Mouse (Mus musculus) granulocyte monocyte progenitor cell, adult 5-6 weeks (primary cell): Measurements from ENCODE around the gene Vgll3. TPM values are rescaled to one million over a fixed set of nuclear protein-coding genes. Genes with fewer than 3 reads are reported as not detected.

Experiments used
- ATAC-seq: replicated peaks from 2 replicates; pipeline ENCODE4 v1.8.0; 2016; ENCODE audit warnings: mild to moderate bottlenecking, moderate TSS enrichment, inconsistent platforms; ENCODE audit not compliant: poor library complexity, severe bottlenecking
- total RNA-seq, 2 experiments: library from RNA; stranded (forward) in 1 of 2; stranded (reverse) in 1 of 2; fragments of 200-712, 200-1000 nt in 1 of 2; fragments of >200 nt in 1 of 2; fragmentation: Nextera tagmentation in 1 of 2; gene quantifications; 2 replicates each; pipeline ENCODE4 v1.2.3; 2014 to 2017

Vgll3 gene
- total RNA-seq (2014; fragmentation: Nextera tagmentation) (not detected in 2 replicates), total RNA-seq (2017) (not detected in 2 replicates)

DNA sequence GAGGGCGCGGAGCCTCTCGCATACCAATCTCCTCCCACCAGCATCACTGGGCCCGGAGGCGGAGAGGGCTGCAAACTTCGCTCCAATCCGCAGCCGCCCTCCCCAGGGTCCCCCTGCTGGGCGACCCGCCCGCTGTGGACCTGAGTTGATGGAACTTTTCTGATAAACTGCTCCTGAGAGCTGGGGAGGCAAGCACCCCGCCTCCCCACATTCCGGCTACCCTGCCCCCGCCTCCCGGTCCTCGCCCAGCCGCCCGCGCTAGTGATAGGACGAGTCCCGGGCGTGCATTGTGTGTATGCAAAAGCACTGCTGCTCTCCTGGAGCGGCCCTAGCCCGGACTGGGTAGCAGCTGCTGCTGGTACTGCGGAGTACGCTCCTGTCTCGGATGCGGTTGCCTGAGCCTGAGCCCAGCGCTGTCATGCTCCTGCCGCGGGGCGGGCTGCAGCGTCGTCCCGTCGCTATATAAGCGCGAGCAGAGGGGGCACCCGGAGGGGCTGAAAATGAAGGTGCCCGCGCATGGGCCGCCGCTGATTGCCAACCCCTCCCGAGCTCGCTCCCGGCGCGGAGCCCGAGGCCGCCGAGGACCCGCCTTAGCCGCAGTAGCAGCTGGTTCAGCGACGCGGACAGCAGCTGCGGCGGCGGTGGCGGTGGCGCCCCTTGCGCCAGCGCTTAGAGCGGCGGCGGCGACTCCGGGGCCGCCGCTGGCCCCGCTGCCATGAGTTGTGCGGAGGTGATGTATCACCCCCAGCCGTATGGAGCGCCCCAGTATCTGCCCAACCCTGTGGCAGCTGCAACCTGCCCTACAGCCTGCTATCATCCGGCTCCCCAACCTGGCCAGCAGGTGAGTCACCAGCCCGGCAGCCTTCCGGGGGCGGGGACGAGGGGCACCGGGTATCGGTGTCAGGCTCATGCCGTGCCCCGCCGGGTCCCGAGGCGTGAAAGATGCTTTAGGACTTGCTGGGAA is at the start of gene Vgll3:
TSS of gene Vgll3 (plus strand) at position 340 of the 964 bp plus-strand sequence.
- ATAC-seq: peak; percentile 87

DNA sequence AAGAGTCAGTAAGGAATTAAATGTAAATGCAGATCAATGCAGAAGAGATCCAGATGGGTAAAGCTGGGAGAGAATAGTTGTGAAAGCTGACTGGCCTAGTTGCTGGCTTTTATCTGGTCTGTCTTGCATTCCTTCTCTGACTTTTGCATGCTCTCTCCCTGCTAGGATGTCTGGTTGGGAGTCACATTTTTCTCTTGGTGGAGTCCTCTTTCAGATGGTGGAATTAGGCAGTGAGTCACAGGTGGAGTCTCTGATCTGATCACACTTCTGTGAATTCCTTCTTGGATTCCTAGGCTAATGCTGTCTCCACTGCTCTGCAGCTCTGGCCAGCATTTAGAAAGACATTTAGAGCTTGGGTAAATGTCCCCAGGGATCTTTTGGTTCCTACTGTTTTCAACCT is 49.1 kb upstream of the Vgll3 start:
- ATAC-seq: no peak

DNA sequence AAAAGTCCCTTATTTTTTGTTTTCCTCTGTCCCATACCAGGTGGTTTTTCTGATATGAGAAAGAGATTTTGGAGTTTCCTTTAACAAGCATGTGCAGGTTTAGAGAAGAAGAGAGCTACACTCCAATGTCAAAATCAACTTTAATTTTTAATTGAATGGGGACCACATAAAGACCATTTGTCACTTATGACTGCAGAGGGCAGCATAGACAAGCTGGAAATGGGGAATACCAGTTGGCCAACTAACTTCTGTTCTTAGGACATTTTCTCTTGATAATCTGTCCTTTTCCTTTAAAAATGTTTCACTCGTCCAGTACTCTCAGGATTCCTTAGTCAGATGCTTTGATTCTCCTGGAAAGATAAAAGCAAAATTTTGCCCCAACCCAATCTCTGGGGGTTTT is 29.1 kb upstream of the Vgll3 start:
- ATAC-seq: no peak

DNA sequence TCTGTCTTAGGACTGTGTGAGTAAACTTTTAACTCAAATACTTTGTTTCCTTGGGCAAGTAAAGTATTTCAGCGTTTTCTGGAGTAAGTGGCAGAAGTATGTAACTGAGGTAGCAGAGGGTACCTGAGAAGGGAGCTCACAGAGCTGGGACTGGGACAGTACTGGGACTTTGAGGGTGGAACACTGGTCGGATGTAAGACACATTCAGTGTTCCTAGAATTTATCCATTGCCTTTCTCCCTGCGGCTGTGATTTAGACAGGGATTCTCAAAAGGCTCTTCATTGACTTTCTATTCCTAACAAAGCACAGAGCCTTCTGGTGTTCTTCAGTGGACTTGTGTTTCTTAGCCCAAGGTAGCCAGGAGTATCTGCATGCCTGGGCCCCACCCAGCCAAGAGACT is 1.0 kb downstream of the Vgll3 start:
- no peak for ATAC-seq

DNA sequence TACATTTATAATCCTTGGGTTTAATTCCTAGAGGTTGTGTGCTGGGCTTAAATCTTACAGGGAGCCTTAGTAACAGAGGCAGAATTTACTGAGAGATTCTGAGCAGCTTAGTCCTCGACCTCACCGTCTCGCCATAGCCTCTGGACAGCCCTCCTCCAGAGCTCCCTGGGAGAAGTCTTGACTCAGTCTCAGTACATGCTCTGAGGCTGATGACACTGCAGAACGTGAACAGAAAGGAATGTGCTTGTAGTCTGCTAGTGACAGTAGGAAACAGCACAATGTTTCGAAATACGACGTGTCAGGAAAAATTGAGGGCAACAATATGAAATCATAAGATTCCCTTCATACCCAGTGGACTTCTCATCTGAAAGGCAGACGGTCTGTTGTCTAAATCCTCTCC is 3.7 kb downstream of the Vgll3 start:
- ATAC-seq: no peak

DNA sequence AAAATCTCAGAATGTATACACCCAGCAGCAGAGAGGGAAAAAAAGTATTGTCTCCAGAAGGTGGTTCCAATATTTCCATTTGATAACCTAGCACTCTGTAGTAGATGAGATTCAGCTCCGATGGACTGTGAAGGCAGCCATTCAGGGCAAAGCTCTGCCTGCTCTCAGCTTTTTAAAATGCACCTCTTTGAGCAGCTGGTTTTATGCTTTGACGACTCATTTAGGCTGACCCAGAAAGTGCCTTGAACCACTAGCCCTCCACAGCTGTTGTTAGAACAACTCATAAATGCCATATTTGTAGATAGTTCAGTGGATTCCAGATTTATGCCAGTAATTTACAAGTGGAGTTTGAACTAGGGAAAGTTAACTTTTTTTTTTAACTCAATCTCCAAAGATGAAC is 5.7 kb downstream of the Vgll3 start:
- no peak for ATAC-seq

DNA sequence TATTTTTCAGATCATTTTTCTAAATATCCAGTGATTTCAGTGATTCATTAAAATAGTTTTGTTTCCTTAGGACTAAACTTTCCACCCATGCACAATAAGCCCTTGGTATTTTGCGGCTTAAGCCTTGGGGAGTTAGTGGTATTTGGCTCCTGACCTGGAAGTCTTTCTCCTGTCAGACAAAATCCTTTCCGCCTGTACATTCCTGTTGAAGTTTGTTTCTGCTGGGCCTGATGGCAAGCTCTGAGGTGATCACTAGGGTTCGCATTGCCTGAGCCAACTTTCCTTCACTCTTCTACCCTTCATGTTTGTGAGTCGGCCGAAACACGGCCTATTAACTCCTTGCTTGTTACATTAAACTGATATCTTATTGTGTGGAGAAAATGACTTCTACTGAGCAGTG is 8.7 kb downstream of the Vgll3 start:
- no peak for ATAC-seq

DNA sequence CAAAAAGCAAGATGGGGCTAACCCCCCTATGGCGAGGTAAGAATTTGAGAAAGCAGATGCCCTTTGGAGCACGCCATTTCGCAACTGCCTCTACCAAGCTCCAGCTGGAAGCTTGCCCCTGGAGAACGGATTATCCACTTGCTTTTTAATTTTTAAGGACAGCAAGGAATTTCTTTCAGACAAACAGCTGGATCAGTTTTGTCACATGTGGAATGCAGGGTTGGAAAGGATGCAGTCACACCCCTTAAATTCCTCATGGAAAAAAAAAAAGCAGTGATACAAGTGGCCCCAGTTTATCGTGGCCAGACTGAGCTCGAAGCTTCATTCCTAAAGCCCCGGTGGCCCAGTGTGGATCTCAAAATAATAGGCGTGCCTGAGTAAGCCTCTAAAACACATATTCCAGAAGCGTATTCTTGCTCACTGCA is 13.1 kb downstream of the Vgll3 start:
- no peak for ATAC-seq

DNA sequence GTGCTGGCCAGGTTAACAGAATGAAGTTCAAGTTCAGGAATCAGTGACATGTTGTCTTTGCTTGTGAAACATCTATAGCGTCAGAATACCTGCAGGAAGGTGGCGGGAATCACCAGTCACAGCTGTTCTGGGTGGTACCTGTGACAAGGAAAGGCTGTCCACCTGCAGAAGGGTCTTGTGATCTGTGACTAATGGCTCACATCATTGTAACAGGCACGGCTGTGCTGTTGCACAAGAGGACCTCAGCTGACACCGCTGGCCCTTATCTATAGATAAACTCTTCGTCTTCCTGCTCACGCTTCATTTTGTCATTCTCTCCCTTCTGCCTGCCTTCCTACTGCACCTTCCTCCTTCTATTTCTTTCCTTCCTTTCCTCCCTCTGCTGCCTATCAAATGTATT is 14.0 kb downstream of the Vgll3 start:
- ATAC-seq: no peak

DNA sequence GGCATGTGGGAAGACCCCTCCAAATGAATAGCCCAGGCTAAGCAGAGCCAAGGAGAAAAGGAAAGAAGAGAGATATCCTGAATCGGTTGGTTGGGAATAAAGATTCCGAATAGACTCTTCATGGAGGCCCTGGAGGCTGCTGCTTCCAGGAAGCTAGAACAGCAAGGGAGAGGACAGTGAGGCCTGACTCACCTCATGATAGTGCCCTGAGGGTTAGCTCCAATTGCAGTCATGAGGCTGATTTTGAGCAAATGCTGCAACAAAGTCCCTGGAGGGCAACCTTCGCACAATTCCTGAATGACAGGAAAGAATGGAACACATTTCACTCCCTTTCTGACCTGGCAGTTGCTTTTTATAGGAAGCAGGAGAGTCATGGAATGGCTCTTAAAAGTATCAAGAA is 19.7 kb downstream of the Vgll3 start:
- ATAC-seq: no peak

DNA sequence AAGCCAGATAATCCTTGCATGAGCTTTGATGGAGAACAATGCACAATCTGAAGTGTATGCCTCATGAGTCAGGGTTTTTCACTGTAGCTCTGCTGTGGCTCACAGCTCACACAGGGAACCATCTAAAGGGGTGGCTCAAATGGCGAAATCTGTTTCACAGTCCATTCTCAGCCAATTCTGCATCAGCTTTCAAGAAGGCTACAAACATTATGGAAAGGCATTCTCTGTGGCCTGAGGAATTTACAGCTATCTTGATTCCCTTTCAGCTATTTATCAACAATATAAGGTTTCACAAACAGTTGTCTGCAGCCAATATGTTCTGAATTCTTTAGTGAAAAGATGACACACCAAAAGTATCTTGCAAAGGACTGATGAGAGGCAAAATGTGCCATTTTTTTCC is 35.1 kb downstream of the Vgll3 start:
- ATAC-seq: no peak

DNA sequence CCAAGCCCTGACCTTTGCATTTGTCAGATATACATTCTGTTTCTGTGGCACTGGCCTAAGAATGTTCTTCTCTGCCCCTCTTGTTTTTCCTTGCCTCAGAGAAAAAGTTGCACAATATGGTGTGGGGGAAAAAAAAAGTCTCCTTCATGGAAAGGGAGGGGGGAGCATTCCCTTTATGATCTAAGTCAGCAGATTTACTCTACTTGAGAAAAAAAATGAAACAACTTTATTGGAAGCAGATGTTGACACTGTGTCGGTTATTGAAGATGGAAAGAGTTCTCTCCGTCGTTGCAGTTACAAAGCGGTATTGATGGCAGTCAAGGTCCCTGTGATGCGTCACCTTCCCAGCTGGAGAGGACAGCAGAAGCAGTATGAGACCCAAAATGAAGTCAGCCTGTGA is 49.4 kb downstream of the Vgll3 start:
- no peak for ATAC-seq

DNA sequence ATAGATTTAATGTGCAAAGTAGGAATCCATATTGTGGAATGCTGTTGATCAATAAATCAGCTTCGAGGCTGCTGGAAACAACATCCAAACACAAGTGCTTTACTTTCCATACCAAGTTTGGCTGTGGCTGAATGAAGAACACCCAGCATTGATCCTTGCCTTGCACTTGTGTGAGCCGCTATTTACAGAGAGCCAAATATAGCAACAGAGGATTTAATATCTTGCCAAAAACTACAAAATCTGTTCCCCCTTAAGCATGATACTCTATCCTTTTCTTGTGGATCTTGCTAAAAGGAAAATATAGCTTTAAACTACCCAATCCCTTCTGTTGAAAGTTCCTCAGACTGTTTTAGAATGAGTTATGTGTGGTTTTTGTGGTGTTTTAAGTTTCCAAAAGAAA is 52.9 kb downstream of the Vgll3 start:
- no peak for ATAC-seq

DNA sequence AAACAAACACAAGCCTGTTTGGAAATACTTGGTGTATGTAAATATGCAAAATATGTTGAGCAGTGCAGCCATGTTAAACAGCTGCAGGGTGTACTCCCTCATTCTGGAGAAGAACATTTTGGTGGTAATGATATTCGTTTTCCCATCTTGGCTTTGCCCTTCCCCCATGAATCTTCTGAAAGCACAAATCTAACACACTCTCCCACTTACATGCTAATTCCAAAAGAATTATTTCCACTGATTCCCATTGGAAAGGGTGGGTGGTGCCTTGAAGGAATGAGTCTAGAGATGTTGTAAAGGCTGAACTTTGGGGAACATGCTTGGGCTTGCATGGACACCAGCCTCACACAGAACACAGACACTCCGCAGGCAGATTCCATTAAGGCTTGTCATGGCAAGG is 53.9 kb downstream of the Vgll3 start:
- ATAC-seq: no peak

DNA sequence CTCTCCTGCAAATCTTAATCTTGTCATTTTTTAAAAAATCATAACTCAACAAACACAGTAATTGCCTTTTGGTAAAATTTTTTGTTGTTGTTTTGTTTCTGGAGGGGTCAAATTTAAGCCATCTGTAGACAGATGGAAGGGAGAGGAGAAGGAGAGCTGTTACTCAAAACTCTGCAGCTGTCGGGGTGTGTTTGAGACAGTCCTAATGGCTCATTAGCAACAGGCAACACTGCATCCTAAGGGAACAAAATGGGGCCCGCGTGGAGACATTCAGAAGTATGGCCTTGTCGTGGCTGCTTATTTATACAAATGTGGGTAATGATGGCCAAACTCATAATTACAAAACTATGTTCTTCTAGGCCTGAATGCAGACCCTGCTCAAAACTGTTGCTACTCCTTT is 73.9 kb downstream of the Vgll3 start:
- ATAC-seq: no peak
